Mouse (Mus musculus): ENCODE measurements around the gene Ace. TPM values are rescaled to one million over a fixed set of nuclear protein-coding genes. Genes with fewer than 3 reads are reported as not detected.

Gene Ace
- total RNA-seq, 4 experiments from 2014 or later = 9.4 to 22.2 (median 12.1) TPM

DNA sequence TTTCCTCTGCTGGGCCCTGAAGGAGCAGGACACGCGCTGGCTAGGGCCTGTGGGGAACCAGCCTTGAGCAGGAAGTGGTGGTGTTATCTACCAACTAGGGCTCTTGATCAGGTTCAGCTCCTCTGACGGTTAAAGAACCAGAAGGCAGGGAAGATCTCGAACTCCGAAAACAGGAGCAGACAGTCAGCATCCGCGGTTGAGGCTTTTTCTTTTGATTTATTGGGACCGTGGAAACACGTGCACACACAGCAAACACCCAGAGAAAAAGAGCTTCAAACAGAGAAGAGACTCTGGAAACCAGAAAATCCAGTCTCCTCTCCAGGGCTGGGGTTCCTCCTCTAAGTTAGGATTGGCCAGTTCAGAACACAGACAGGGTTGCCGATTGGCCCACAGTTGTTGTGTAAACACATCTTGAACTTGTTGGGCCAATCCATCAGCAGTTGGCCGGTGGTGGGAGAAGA is 21.0 kb upstream of the Ace start:
- no peak for DNase-seq

DNA sequence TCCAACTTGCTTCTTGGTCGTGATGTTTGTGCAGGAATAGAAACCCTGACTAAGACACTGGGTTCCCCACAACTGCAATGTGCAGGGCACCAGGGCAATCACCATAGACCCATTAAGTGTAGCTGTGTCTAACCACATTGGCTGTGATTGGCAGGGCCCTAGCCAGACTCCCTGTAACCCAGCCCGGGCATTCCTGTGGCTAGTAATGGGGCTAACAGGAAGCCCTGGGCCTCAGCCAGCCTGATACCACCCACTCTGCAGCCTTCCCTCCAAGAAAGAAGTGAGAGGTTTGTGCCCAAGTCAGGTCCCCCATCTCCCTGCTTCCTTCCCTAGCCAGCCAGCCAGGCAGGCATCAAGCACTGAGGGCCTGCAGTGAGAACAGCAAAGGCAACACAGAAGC is 19.5 kb upstream of the Ace start:
- DNase-seq = no peak

DNA sequence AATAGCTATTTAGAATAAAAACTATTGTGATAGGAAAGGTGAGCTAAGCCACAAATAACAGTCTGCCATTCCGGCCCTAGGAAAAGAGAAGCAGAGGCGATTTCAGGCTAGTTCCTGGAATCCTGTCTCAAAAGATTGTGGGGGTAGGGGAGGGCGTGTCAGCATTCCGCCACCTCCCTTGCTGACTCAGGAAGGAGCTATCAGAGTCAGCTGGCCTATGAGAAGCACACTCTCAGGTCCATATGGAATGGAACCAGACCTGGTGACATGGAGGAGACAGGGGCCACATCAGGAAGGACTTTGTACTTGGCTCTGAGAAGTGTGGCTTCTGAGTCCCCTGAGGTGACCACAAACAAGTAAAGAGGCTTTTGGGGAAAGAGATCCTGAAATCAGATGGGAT is 17.2 kb upstream of the Ace start:
- DNase-seq = no peak

DNA sequence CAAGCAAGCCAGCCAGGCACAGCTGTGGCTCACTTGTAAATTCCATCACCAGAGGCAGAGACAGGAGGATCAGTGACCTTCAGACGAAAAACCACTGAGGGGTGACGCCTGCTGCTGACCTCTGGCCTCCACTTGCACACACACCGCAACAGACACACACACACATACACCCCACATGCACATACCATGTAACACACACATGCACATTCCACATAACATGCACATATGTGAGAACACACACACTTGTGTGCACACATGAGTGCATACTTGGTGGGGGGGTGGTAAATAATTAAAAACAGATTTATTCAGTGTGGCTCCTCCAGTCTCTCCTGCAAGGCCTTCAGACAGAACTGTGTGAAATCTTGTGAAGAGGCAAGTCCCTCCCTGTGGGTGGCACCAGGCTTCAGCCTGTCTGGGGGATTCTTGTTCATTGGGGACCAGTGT is 16.1 kb upstream of the Ace start:
- no peak for DNase-seq

DNA sequence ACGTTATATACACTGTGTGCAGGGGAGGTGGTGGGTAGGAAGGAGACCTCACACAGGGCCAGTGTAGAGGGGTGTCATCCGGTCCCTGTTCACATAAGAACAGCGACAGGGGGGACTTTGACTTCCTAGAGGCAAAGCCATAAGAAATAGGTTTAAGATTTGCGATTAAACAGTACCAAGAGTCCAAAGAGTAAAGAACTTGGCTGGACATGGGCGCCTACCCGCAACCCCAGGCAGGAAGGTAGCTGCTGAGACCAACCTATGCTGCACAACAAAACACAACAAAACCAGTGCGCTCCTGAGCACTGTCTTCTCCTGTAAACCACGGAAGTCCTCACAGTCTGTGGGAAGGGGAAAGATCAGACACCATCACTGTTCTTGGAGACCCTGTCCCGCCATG is 15.6 kb upstream of the Ace start:
- DNase-seq = no peak

GRCm38 (mm10) chr11:105952911-105953386 is 14.8 kb upstream of the Ace start, which contains the start of gene Cyb561:
TSS of gene Cyb561 (minus strand) at chr11:105953336.
- DNase-seq = no peak

GRCm38 (mm10) chr11:105953402-105953801 is 14.3 kb upstream of the Ace start:
- DNase-seq = peak; percentile 86

- no peak for DNase-seq
Measured at GRCm38 (mm10) chr11:105955815-105956430, 11.8 kb upstream of the Ace start.

DNA sequence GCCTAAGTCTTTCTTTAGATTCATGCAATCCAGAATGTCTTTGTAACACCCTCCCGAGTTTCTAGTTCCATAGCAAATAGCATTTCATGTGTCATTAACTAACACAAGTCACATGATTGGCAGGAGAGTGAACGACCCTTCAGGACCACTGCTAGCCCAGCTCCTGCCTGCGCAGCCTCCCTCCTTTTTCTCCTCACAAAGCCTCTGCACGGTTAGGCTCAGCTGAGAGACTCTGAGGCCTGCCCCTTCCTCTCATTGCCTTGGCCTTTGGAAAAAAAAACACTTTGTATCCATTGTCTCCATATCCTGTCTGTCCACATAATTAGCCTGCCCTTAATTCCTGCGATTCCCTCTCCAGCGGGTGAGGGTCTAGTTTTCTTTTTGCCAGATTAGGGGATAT is 10.2 kb upstream of the Ace start:
- DNase-seq = no peak

- no peak for DNase-seq
Measured at GRCm38 (mm10) chr11:105958566-105958965, 9.2 kb upstream of the Ace start.

DNA sequence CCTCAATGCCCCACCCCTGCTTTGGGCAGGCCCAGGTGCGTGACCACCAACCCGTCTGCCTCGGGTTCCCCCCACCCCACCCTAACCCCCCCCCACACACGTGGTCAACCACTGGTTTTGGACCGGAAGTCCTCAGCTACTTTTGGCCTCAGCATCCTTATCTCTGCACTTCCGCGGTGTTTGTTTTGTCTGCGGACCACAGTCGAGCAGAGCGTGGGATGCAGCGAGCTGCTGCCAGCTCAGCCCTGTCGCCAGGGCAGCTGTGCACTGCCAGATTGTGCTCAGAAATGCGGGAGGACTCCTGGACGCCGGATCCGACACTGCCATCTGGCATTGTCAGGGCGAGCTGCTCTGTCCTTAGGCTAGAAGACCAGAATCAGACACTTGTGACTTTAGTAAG is 8.4 kb upstream of the Ace start:
- DNase-seq = no peak

GRCm38 (mm10) chr11:105964691-105965090 is 3.1 kb upstream of the Ace start:
- DNase-seq = no peak

DNA sequence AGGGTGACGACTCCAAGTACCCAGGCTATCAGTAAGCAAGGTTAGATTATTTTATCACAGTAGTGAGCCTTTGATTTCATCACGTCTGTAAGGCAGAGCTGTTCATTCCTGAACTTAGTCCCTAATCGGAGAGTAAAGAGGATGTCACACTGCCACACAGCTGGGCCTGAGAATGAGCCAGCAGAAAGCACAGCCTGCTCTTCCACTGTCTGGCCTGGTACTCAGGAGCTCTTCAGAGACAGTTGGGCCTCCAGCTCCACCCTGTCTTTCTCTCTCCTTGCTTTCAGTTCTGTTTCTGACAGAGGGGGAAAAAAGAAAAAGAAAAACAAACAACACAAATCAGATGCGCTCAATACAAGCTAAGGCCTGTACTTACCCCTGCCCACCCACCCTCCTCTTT is 1.5 kb upstream of the Ace start:
- DNase-seq = no peak

DNA sequence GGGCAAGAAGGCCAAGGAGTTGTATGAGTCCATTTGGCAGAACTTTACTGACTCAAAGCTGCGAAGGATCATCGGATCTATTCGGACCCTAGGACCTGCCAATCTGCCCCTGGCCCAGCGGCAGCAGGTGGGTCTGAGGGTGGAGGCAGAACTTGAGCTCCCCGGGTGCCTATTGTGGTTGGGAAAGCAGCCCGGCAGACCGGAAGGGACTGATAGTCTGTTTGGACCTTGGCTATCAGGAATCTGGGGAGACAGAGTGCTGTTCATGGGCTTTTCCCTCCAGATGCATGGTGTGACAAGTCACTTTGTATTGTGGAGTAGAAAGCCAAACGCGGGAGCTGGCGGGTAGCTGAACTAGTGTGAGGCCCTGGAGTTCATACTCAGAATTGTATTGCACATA is 1.2 kb downstream of the Ace start:
- no peak for DNase-seq

GRCm38 (mm10) chr11:105969516-105969915 is 1.8 kb downstream of the Ace start:
- peak; percentile 34 for DNase-seq

DNA sequence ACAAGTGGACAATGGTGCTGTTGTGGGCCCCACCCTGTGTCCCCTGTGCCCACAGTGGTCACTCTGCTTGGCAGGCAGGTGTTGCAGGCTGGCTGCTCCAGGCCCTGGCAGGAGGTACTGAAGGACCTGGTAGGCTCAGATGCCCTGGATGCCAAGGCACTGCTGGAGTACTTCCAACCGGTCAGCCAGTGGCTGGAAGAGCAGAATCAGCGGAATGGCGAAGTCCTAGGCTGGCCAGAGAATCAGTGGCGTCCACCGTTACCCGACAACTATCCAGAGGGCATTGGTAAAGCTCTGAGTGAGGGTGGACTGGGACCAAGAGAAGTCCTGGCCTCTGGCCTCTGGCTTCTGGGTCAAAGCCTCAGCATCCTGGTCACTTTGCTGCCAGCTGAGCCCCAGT is 6.8 kb downstream of the Ace start:
- DNase-seq = no peak

GRCm38 (mm10) chr11:105975050-105975449 is 7.3 kb downstream of the Ace start:
- no peak for DNase-seq

DNA sequence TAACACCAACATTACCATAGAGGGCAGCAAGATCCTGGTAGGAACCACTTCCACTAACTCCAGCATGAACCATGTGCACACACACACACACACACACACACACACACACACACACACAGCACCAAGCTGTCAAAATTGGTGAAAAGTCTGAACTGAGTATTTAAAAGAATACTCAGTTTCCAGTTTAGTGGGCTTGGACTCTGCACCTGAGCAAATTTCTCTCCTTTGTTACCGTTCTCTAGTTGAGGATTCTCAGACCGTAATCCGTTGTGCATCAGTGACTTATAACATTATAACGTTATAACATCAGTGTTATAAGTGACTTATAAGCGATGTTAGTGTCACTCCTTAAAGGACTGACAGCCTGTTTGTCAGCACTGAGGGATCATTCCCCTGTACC is 7.9 kb downstream of the Ace start:
- DNase-seq = no peak

DNA sequence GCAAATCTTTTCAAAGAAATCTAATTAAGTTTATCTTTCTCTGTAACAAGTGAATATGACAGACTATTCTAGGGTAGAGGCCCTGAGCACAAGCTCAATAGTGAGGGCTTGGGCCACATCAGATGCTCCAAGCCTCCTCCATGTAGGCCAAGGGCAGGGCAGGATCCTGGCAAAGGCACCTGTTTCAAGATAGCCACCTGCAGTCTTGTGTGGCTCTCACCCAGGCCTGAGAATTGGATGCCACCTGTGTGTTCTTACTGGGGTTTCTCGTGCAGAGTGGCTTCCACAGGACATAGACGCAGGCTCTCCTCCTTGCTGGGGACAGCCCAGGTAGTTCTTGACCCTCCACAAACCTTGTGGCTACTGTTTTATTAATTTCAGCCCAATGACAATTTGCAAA is 10.5 kb downstream of the Ace start:
- DNase-seq = no peak

DNA sequence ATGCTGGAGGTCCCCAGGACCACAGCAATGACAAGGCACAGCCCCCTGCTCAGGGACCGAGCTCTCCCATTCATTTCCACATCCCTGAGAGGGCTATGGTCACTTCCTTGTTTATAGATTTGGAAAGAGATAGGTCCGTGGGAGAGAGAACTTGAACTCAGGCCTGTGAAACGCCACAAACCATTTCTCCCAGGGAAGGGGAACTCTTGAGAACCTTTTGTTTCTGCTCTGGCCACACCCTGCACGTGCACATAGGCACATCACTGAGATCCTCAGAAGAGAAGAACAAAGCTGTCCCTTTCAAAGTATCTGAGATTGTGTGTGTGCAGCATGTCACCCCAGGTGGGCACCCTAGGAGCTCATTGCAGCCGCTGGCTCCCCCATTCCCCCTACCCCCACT is 10.9 kb downstream of the Ace start:
- no peak for DNase-seq

DNA sequence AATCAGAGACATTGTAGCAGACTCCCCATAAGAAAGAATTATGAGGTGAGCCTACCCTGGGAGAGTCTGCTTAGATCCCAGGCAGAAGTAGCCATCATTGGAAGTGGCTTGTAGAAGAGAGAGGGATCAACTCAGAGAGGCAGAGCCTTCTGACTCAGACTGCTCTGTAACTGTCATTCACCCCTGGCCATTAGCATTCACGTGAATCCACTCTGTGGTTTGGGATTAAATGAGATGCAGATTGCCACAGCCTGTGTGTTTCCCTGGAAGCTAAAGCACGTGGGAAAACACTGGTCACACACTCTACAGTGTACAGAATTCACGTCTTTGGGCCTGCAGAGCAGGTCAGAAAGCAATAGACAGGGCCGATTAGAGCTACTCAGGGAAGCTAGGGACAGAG is 16.7 kb downstream of the Ace start:
- no peak for DNase-seq

- no peak for DNase-seq
Measured at GRCm38 (mm10) chr11:105987446-105987845, 19.7 kb downstream of the Ace start.

GRCm38 (mm10) chr11:105989446-105989845 is 21.7 kb downstream of the Ace start:
- DNase-seq = no peak

DNA sequence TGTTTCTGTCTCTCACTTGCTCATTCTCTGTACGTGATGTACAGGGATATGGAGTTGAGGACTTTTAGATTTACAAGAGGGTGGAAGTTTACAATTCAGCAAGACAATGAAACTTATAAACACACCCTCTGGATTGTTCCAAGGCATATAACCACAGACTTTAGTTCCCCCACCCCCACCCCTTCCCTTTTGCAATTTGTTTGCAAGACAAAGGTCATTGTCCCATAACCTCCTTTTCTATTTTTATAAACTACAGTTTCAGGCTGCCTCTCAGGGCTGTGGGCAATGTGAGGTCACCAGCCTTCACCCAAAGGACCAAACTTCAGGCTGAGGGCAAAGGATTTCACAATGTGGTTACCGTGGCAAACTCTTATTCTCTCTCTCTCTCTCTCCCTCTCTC is 22.5 kb downstream of the Ace start:
- peak; percentile 38 for DNase-seq

DNA sequence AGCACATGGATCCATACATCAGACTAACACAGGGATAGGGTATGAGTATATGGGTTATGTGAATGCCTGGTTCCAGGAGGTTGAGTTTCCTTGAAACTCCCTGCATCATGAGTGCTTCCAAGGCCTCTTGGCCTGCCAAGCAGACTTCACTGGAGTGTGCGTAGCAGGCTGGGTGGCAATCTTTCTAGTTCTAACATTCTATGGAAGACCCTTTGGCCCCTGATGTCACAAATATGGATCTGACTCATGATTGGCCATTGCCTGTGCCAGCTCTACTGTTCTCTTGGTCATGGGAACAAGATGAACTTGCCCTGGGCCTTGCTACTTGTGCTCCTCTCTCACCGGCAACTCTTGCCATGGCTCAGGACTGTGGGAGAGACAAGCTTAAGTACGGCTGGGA is 26.6 kb downstream of the Ace start, which contains the start of gene Ace3:
TSS of gene Ace3 (plus strand) at position 301 of the 400 bp plus-strand sequence.
- no peak for DNase-seq

All from adrenal gland, adult 8-10 months (tissue).